Comparison of ENCODE assay signal across 28 mouse cellular contexts in the genomic region with DNA sequence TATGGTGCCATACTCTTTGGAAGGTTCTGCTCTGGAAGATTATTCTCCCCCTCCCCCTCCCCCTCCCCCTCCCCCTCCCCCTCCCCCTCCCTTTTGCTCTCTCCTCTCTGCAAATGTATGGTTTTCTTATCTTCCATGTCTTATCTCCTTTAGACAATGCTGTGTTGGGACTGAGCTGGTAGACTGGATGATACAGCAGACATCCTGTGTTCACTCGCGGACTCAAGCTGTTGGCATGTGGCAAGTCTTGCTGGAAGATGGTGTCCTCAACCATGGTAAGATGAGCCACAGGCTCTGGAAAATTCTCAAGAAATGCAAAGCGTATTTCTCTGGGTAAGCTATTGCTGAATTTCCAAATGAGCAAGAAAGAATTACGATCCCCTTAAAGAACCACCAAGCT.
DNase-seq lines count a peak whose midpoint lies in the region; ATAC-seq lines count a peak whose summit lies in the region.
"Had no signal": no experiment of that assay in that cellular context is flagged by ENCODE, and none has a peak within 500 bp of the region (broad histone marks: within the 10 kb centered on the region; RNA-seq: fewer than 3 reads in every experiment).

No protein-coding gene starts in this region.

- ATAC-seq in hindbrain, embryonic 13.5 days (ENCODE audit: low FRiP score), result 0 out of 2 replicates have a peak, but pooled peaks have one; percentile 17
- no peak for ATAC-seq in hindbrain, embryonic 11.5 days (ENCODE audit: low FRiP score)
- no peak for ATAC-seq in megakaryocyte, adult 5-6 weeks (ENCODE audit: poor library complexity, severe bottlenecking)
- peak; percentile 32; the same call in 1 of the 2 replicates for ATAC-seq in forebrain, embryonic 16.5 days
- peak; percentile 55; the same call in 1 of the 2 replicates for ATAC-seq in megakaryocyte progenitor cell, adult 5-6 weeks (replicated peaks; ENCODE audit: poor library complexity)
- ATAC-seq: activated CD4-positive, CD25-positive, alpha-beta regulatory T cell, adult 4 months; midbrain, embryonic 15.5 days had no signal

- H3K27ac ChIP-seq in hindbrain, embryonic 13.5 days, result peak overlapping the region; percentile 20; the same call in 1 of the 2 replicates
- no peak overlapping the region for H3K27ac ChIP-seq in hindbrain, embryonic 11.5 days (ENCODE audit: low read depth, low read length)
- no peak overlapping the region for H3K27ac ChIP-seq in forebrain, embryonic 16.5 days (ENCODE audit: low read length)
- H3K27ac ChIP-seq: embryonic facial prominence, embryonic 13.5 days; hindbrain, embryonic 10.5 days; kidney, embryonic 15.5 days; midbrain, embryonic 10.5 days; stomach, embryonic 15.5 days had no signal

- no peak overlapping the region for H3K4me2 ChIP-seq in hindbrain, embryonic 13.5 days
- H3K4me2 ChIP-seq in hindbrain, embryonic 11.5 days (replicated peaks; ENCODE audit: low read depth, low read length), result no peak overlapping the region
- no peak overlapping the region for H3K4me2 ChIP-seq in forebrain, embryonic 16.5 days (ENCODE audit: low read length)
- H3K4me2 ChIP-seq: embryonic facial prominence, embryonic 13.5 days; kidney, embryonic 15.5 days; midbrain, embryonic 15.5 days; stomach, embryonic 15.5 days had no signal

- no peaks in the 10 kb centered on the region for H3K9me3 ChIP-seq in hindbrain, embryonic 13.5 days
- H3K9me3 ChIP-seq in hindbrain, embryonic 11.5 days (ENCODE audit: control insufficient read depth, low read length), result no peaks in the 10 kb centered on the region
- H3K9me3 ChIP-seq in megakaryocyte, embryonic 14.5 days, result no peaks in the 10 kb centered on the region
- H3K9me3 ChIP-seq in forebrain, embryonic 16.5 days (ENCODE audit: control insufficient read depth, low read length), result no peaks in the 10 kb centered on the region
- H3K9me3 ChIP-seq: embryonic facial prominence, embryonic 13.5 days; hindbrain, embryonic 10.5 days; kidney, embryonic 15.5 days; midbrain, embryonic 10.5 days; midbrain, embryonic 15.5 days; stomach, embryonic 15.5 days had no signal

- no peak overlapping the region for H3K4me3 ChIP-seq in hindbrain, embryonic 13.5 days
- H3K4me3 ChIP-seq in hindbrain, embryonic 11.5 days (ENCODE audit: low read depth, low read length), result no peak overlapping the region
- H3K4me3 ChIP-seq in megakaryocyte, embryonic 14.5 days (replicated peaks), result peak overlapping the region; percentile 62
- H3K4me3 ChIP-seq in forebrain, embryonic 16.5 days (replicated peaks; ENCODE audit: low read length), result no peak overlapping the region
- H3K4me3 ChIP-seq: embryonic facial prominence, embryonic 13.5 days; hindbrain, embryonic 10.5 days; kidney, embryonic 15.5 days; midbrain, embryonic 10.5 days; midbrain, embryonic 15.5 days; stomach, embryonic 15.5 days had no signal

- H3K9ac ChIP-seq in hindbrain, embryonic 13.5 days, result no peak overlapping the region
- no peak overlapping the region for H3K9ac ChIP-seq in hindbrain, embryonic 11.5 days (ENCODE audit: low read depth, low read length)
- no peak overlapping the region for H3K9ac ChIP-seq in forebrain, embryonic 16.5 days (replicated peaks; ENCODE audit: low read depth, low read length)
- H3K9ac ChIP-seq: embryonic facial prominence, embryonic 13.5 days; kidney, embryonic 15.5 days; midbrain, embryonic 15.5 days; stomach, embryonic 15.5 days had no signal

- H3K36me3 ChIP-seq in hindbrain, embryonic 13.5 days, result no peaks in the 10 kb centered on the region
- no peaks in the 10 kb centered on the region for H3K36me3 ChIP-seq in hindbrain, embryonic 11.5 days (ENCODE audit: control insufficient read depth, insufficient read depth, low read length)
- H3K36me3 ChIP-seq in megakaryocyte, embryonic 14.5 days (replicated peaks; ENCODE audit: low read length), result no peaks in the 10 kb centered on the region
- H3K36me3 ChIP-seq in forebrain, embryonic 16.5 days (ENCODE audit: control insufficient read depth, insufficient read depth), result no peaks in the 10 kb centered on the region
- H3K36me3 ChIP-seq: embryonic facial prominence, embryonic 13.5 days; hindbrain, embryonic 10.5 days; kidney, embryonic 15.5 days; midbrain, embryonic 10.5 days; midbrain, embryonic 15.5 days; stomach, embryonic 15.5 days had no signal

- H3K4me1 ChIP-seq in hindbrain, embryonic 13.5 days (replicated peaks), result peaks cover 37% of the 10 kb centered on the region
- H3K4me1 ChIP-seq in hindbrain, embryonic 11.5 days (replicated peaks; ENCODE audit: control insufficient read depth, insufficient read depth, low read length), result no peaks in the 10 kb centered on the region; the same call in 1 of the 2 replicates
- H3K4me1 ChIP-seq in megakaryocyte, embryonic 14.5 days, result peaks cover 38% of the 10 kb centered on the region
- peaks cover 17% of the 10 kb centered on the region for H3K4me1 ChIP-seq in forebrain, embryonic 16.5 days (replicated peaks; ENCODE audit: control insufficient read depth, insufficient read depth, low read length)
- H3K4me1 ChIP-seq: stomach, embryonic 15.5 days had no signal

- no peak for DNase-seq in hindbrain, embryonic 11.5 days (ENCODE audit: low spot score)
- no peak for DNase-seq in ovary, postnatal 36 days (ENCODE audit: low spot score)
- no peak for DNase-seq in cerebellum, adult 8-10 months
- DNase-seq: adrenal gland, adult 2 months; adrenal gland, postnatal 36 days; cerebellum, adult 2 months; cerebellum, postnatal 36 days; gastrocnemius, postnatal 10 days; heart, postnatal 14 days; kidney, adult 18-20 months; kidney, postnatal 36 days; layer of hippocampus, postnatal 36 days; left cerebral cortex, postnatal 4 days; lung, postnatal 36 days; right cerebral cortex, postnatal 25 days had no signal

- no peaks in the 10 kb centered on the region for H3K27me3 ChIP-seq in hindbrain, embryonic 13.5 days
- no peaks in the 10 kb centered on the region for H3K27me3 ChIP-seq in hindbrain, embryonic 11.5 days (ENCODE audit: control insufficient read depth, insufficient read depth, low read length)
- peaks cover 12% of the 10 kb centered on the region for H3K27me3 ChIP-seq in megakaryocyte, embryonic 14.5 days (replicated peaks)
- no peaks in the 10 kb centered on the region for H3K27me3 ChIP-seq in forebrain, embryonic 16.5 days (replicated peaks; ENCODE audit: control insufficient read depth, insufficient read depth, low read length)
- H3K27me3 ChIP-seq: CH12.LX; embryonic facial prominence, embryonic 13.5 days; kidney, embryonic 15.5 days; midbrain, embryonic 15.5 days; stomach, embryonic 15.5 days had no signal

- 84% methylated on average over 4 of the region's 4 CpGs for WGBS in hindbrain, embryonic 13.5 days
- 90% methylated on average over 4 of the region's 4 CpGs for WGBS in hindbrain, embryonic 11.5 days
- 83% methylated on average over 4 of the region's 4 CpGs for WGBS in forebrain, embryonic 16.5 days

Comparison
In these comparisons a context has a peak if more than half of its experiments do, and no peak if none do; other contexts are left out.
1. ATAC-seq: peak in hindbrain, embryonic 13.5 days (single experiment), forebrain, embryonic 16.5 days (single experiment) and megakaryocyte progenitor cell, adult 5-6 weeks (single experiment); none in hindbrain, embryonic 11.5 days (single experiment) and megakaryocyte, adult 5-6 weeks (single experiment).